ENCODE assay signal across 11 mouse cellular contexts in the genomic region with DNA sequence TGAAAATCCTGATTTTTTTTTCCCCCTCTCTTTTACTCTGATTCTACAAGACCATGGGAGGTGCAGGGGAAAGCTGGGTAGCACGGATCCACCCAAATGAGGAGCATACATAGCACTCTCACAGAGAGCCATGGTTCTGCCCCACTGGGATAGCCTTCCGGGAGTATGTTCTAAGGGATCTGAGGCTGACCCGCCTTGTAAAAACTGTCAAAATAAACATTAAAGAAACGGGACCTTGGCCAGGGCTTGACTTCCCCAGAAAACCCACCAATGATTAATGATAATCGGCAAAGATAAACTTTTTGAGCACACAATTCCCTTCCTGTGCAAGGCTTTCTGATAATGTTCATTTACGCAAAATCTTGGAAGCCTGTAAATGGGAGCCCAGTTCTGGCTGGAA. TPM values are rescaled to one million over a fixed set of nuclear protein-coding genes. Genes with fewer than 3 reads are reported as not detected.
DNase-seq lines count a peak whose midpoint lies in the region; ATAC-seq and TF ChIP-seq lines count a peak whose summit lies in the region.
"Not testable (repeated sequence)": the region's sequence is repeated elsewhere in the genome, so short reads cannot be mapped to it uniquely, and the experiment has no call there.
"Had no signal": no experiment of that assay in that cellular context is flagged by ENCODE, and none has a peak within 500 bp of the region (broad histone marks: within the 10 kb centered on the region; RNA-seq: fewer than 3 reads in every experiment).

No protein-coding gene starts in this region.

- H3K4me1 ChIP-seq in CH12.LX (ENCODE audit: control insufficient read depth in 1 of 2, insufficient read depth in 2 of 2); heart, adult 2 months (ENCODE audit: control insufficient read depth, insufficient read depth, low read length); lung, embryonic 14.5 days (ENCODE audit: insufficient read depth); midbrain, embryonic 11.5 days (ENCODE audit: control insufficient read depth, insufficient read depth, low read length): not testable (repeated sequence)

- not testable (repeated sequence) for TF ChIP-seq EP300 in CH12.LX (IDR thresholded peaks at IDR 0.05; ENCODE audit: low read length); heart, adult 2 months (IDR thresholded peaks at IDR 0.05; ENCODE audit: insufficient read depth, low read depth, low read length)

- H3K4me3 ChIP-seq in CH12.LX (replicated peaks in 1 of 3; ENCODE audit: low read depth in 2 of 3, low read length in 2 of 3, poor library complexity in 1 of 3) = peak overlapping the region in 2 of 3 experiments; percentile 29 to 44
- not testable (repeated sequence) for H3K4me3 ChIP-seq in gastrocnemius, adult 2 months; heart, adult 2 months; lung, embryonic 14.5 days (ENCODE audit: low read depth, low read length); midbrain, embryonic 11.5 days (ENCODE audit: low read depth, low read length)

- not testable (repeated sequence) for TF ChIP-seq RAD21 in CH12.LX (IDR thresholded peaks at IDR 0.05; ENCODE audit: low read depth, low read length)

- not testable (repeated sequence) for DNase-seq in CH12.LX (ENCODE audit: extremely low read depth); gastrocnemius, adult 2 months
- DNase-seq in heart, adult 2 months = peak in 1 of 2 experiments; percentile 48
- DNase-seq in heart, postnatal 10 days = peak; percentile 34 to 45
- peak; percentile 40 for DNase-seq in lung, embryonic 14.5 days
- peak; percentile 46 for DNase-seq in lung, postnatal 14 days
- DNase-seq in midbrain, embryonic 11.5 days (ENCODE audit: low spot score, missing footprints) = peak; percentile 19
- DNase-seq in thymus, postnatal 25 days = peak; percentile 38

- H3K4me2 ChIP-seq in CH12.LX (ENCODE audit: insufficient read depth, low read depth, poor library complexity, severe bottlenecking) = peak overlapping the region; percentile 24
- not testable (repeated sequence) for H3K4me2 ChIP-seq in lung, embryonic 14.5 days; midbrain, embryonic 11.5 days

- 50% methylated on average over 6 of the region's 6 CpGs for WGBS in heart, adult 2 months
- 14% methylated on average over 6 of the region's 6 CpGs for WGBS in lung, embryonic 14.5 days
- 78% methylated on average over 6 of the region's 6 CpGs for WGBS in midbrain, embryonic 11.5 days

- ATAC-seq in lung, embryonic 14.5 days (ENCODE audit: insufficient read depth); midbrain, embryonic 11.5 days (ENCODE audit: low FRiP score): not testable (repeated sequence)

- in situ Hi-C loops in CH12.LX (cut with MboI; ENCODE audit: low pct_ligation_motif_present, low pct_unique_long_range_greater_than_20kb, low sequenced_read_pairs) = not testable (repeated sequence)

- not testable (repeated sequence) for H3K9me3 ChIP-seq in CH12.LX (replicated peaks; ENCODE audit: low read length); lung, embryonic 14.5 days (ENCODE audit: low read depth, low read length); midbrain, embryonic 11.5 days (ENCODE audit: control insufficient read depth, low read length)

- intact Hi-C loops in gastrocnemius, adult 2 months (cut with DNase I); heart, adult 2 months (cut with DNase I); heart, postnatal 10 days (cut with DNase I): not testable (repeated sequence)

- H3K27ac ChIP-seq in CH12.LX (ENCODE audit: insufficient read depth, low read depth); midbrain, embryonic 11.5 days (ENCODE audit: low read depth, low read length): not testable (repeated sequence)
- 0 out of 2 replicates have a peak overlapping the region, but pooled peaks have one; percentile 25 for H3K27ac ChIP-seq in gastrocnemius, adult 2 months
- peak overlapping the region; percentile 17; the same call in 1 of the 2 replicates for H3K27ac ChIP-seq in heart, adult 2 months
- 0 out of 2 replicates have a peak overlapping the region, but pooled peaks have one; percentile 8 for H3K27ac ChIP-seq in lung, embryonic 14.5 days (ENCODE audit: low read depth)

- peaks cover 14% of the 10 kb centered on the region for H3K79me2 ChIP-seq in CH12.LX (replicated peaks; ENCODE audit: control insufficient read depth, extremely low read depth, insufficient read depth, poor library complexity, severe bottlenecking)
- H3K79me2 ChIP-seq in heart, adult 2 months (replicated peaks; ENCODE audit: control insufficient read depth, insufficient read depth, low read length) = not testable (repeated sequence)

- not testable (repeated sequence) for TF ChIP-seq CTCF in CH12.LX (conservative IDR thresholded peaks at IDR 0.05 in 1 of 2, IDR thresholded peaks at IDR 0.05 in 1 of 2; ENCODE audit: low read depth in 2 of 2, low read length in 2 of 2); gastrocnemius, adult 2 months (IDR thresholded peaks at IDR 0.05); heart, adult 2 months (IDR thresholded peaks at IDR 0.05); lung, embryonic 14.5 days (IDR thresholded peaks at IDR 0.05; ENCODE audit: low read depth)

- dilution Hi-C loops in CH12.LX (cut with MboI; ENCODE audit: extremely low pct_ligation_motif_present, extremely low pct_unique_long_range_greater_than_20kb, low sequenced_read_pairs) = not testable (repeated sequence)

- not testable (repeated sequence) for H3K36me3 ChIP-seq in CH12.LX (replicated peaks in 1 of 2; ENCODE audit: control insufficient read depth in 1 of 2, insufficient read depth in 1 of 2, low read length in 1 of 2); heart, adult 2 months (ENCODE audit: control insufficient read depth, insufficient read depth, low read length); lung, embryonic 14.5 days (ENCODE audit: insufficient read depth); midbrain, embryonic 11.5 days (ENCODE audit: control insufficient read depth, insufficient read depth, low read length)

- TF ChIP-seq POLR2A in CH12.LX (IDR thresholded peaks at IDR 0.05; ENCODE audit: low read depth, low read length); heart, adult 2 months (IDR thresholded peaks at IDR 0.05; ENCODE audit: insufficient read depth, low read depth, low read length): not testable (repeated sequence)

- H3K27me3 ChIP-seq in CH12.LX (replicated peaks); heart, adult 2 months (ENCODE audit: control insufficient read depth, insufficient read depth, low read length); lung, embryonic 14.5 days (ENCODE audit: insufficient read depth, low read length); midbrain, embryonic 11.5 days (ENCODE audit: control insufficient read depth, insufficient read depth, low read length): not testable (repeated sequence)

- H3K9ac ChIP-seq in CH12.LX (ENCODE audit: insufficient read depth, low read depth) = peak overlapping the region; percentile 7; the same call in 1 of the 2 replicates
- not testable (repeated sequence) for H3K9ac ChIP-seq in heart, adult 2 months (ENCODE audit: low read depth, low read length); lung, embryonic 14.5 days; midbrain, embryonic 11.5 days (ENCODE audit: low read length)

RNA-seq across cellular contexts. Expression of a gene that starts 1.7 kb away (rescaled TPM):
- total RNA-seq in CH12.LX (2012; rRNA removed) (39.4 and 73.2 TPM in 2 replicates), CH12.LX (2014; rRNA removed) (27.5 and 27.6 TPM in 2 replicates)
- 59.3 and 72.3 TPM in 2 replicates for polyA plus RNA-seq in CH12.LX (2012; ENCODE audit: insufficient read length, low read depth)
- total RNA-seq in gastrocnemius, adult 2 months (2021) = under 1 TPM in 1 of 2 experiments, not detected in 1; 0.31 TPM
- total RNA-seq in heart, adult 2 months (2021) = under 1 TPM; 0.16 to 0.34 TPM
- 0.12 and 0.23 TPM in 2 replicates for polyA plus RNA-seq in heart, adult 2 months (2012; rRNA removed)
- total RNA-seq in heart, postnatal 10 days (2021) = under 1 TPM; 0.45 to 0.48 TPM
- polyA plus RNA-seq in lung, embryonic 14.5 days (2014; fragmentation: Nextera tagmentation; extraction: Ambion mirVana) = 0.13 and 0.26 TPM in 2 replicates
- not detected in 2 replicates for polyA plus RNA-seq in midbrain, embryonic 11.5 days (2014; fragmentation: Nextera tagmentation; extraction: Ambion mirVana)
- total RNA-seq: MEL had no signal
- polyA plus RNA-seq: embryonic facial prominence, embryonic 10.5 days; Patski had no signal

RNA-seq across cellular contexts. Expression of a gene that starts 4.9 kb away (rescaled TPM):
- total RNA-seq in CH12.LX (2012; rRNA removed) (197 and 215 TPM in 2 replicates), CH12.LX (2014; rRNA removed) (332 and 352 TPM in 2 replicates)
- 126 and 165 TPM in 2 replicates for polyA plus RNA-seq in CH12.LX (2012; ENCODE audit: insufficient read length, low read depth)
- total RNA-seq in gastrocnemius, adult 2 months (2021) = 10 to 100 TPM; 54.7 to 57.4 TPM
- total RNA-seq in heart, adult 2 months (2021) = 10 to 100 TPM; 37.0 to 46.9 TPM
- 22.0 and 30.1 TPM in 2 replicates for polyA plus RNA-seq in heart, adult 2 months (2012; rRNA removed)
- 100 to 1,000 TPM; 116 to 117 TPM for total RNA-seq in heart, postnatal 10 days (2021)
- polyA plus RNA-seq in lung, embryonic 14.5 days (2014; fragmentation: Nextera tagmentation; extraction: Ambion mirVana) = 317 and 324 TPM in 2 replicates
- 302 and 308 TPM in 2 replicates for polyA plus RNA-seq in midbrain, embryonic 11.5 days (2014; fragmentation: Nextera tagmentation; extraction: Ambion mirVana)

RNA-seq across cellular contexts. Expression of a gene that starts 59.1 kb away (rescaled TPM):
- total RNA-seq in CH12.LX (2012; rRNA removed) (11.2 and 16.5 TPM in 2 replicates), CH12.LX (2014; rRNA removed) (11.2 and 14.7 TPM in 2 replicates)
- polyA plus RNA-seq in CH12.LX (2012; ENCODE audit: insufficient read length, low read depth) = 2.3 and 6.5 TPM in 2 replicates
- total RNA-seq in gastrocnemius, adult 2 months (2021) = 1 to 10 TPM; 2.0 to 2.1 TPM
- total RNA-seq in heart, adult 2 months (2021) = 1 to 10 TPM; 1.7 to 4.1 TPM
- 7.4 and 9.5 TPM in 2 replicates for polyA plus RNA-seq in heart, adult 2 months (2012; rRNA removed)
- 1 to 10 TPM; 3.7 to 5.8 TPM for total RNA-seq in heart, postnatal 10 days (2021)
- 38.4 and 41.1 TPM in 2 replicates for polyA plus RNA-seq in lung, embryonic 14.5 days (2014; fragmentation: Nextera tagmentation; extraction: Ambion mirVana)
- polyA plus RNA-seq in midbrain, embryonic 11.5 days (2014; fragmentation: Nextera tagmentation; extraction: Ambion mirVana) = 32.5 and 33.3 TPM in 2 replicates

Comparison
In these comparisons a context has a peak if more than half of its experiments do, and no peak if none do; other contexts are left out.
1. RNA of a gene that starts 1.7 kb away (total RNA-seq): 27.5 to 73.2 TPM in CH12.LX; 0.45 to 0.48 TPM in heart, postnatal 10 days, 0.16 to 0.34 TPM in heart, adult 2 months and 0.31 TPM in gastrocnemius, adult 2 months; every median in the first group is over 10 times any median in the second.